Mouse (Mus musculus) layer of hippocampus, postnatal 36 days (tissue): ENCODE data around the gene Olfr127. TPM values are rescaled to one million over a fixed set of nuclear protein-coding genes. Genes with fewer than 3 reads are reported as not detected.
"Not testable (repeated sequence)": the region's sequence is repeated elsewhere in the genome, so short reads cannot be mapped to it uniquely, and the experiment has no call there.

Experiments used
- DNase-seq, 2 experiments: peaks; one replicate each; pipeline ENCODE4 v3.0.0; 2022
- total RNA-seq, 2 experiments: library from RNA; stranded (reverse); gene quantifications; 2 replicates each; pipeline ENCODE4 v1.2.3; 2021

Olfr127 gene
- total RNA-seq = not detected

- no peak for DNase-seq
These were observed at the start of gene Olfr127 for GRCm38 (mm10) chr17:37900137-37900536. TSS of gene Olfr127 (plus strand) at chr17:37900437.

GRCm38 (mm10) chr17:37863901-37864300 lies 36.3 kb upstream of the Olfr127 start:
- no peak for DNase-seq

GRCm38 (mm10) chr17:37869676-37870205 lies 30.5 kb upstream of the Olfr127 start:
- no peak for DNase-seq

DNA sequence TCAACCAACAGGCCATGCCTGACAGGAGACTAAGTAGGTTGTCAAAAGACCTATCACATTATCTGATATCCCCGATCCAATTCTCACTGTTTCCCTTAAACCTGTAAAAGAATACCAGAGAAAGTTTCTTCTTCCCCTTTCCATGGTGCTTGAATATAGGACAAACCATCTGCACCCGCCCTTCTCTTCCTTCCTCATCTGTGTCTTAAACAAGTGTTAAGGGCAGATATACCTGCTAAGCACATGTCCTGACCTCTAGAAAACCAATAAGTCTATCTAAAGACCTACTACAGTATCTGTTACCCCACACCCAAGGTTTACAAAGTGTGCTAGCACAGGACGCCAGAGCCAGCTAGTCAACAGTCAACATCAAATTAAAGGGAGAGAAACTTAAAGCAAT lies 26.4 kb upstream of the Olfr127 start:
- DNase-seq = no peak

DNA sequence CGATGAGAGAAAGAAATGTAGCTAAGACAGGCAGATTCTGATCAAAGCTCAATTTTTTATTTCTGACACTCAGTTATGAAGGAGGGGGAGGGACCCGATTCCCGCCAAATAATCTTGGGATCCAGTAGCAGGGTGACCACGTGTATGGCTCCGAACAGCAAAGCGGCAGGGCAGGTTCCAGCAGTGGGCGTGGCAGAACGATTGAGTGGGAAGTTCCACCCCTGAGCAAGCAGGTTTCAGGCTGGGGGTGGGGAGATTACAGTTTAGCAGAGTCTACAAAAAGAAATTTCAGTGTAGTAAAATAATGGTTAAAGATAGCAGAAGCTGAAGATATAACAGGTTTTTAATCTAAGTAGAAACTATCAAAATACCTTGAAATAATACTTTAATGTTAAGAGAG lies 6.6 kb downstream of the Olfr127 start:
- not testable (repeated sequence) for DNase-seq

DNA sequence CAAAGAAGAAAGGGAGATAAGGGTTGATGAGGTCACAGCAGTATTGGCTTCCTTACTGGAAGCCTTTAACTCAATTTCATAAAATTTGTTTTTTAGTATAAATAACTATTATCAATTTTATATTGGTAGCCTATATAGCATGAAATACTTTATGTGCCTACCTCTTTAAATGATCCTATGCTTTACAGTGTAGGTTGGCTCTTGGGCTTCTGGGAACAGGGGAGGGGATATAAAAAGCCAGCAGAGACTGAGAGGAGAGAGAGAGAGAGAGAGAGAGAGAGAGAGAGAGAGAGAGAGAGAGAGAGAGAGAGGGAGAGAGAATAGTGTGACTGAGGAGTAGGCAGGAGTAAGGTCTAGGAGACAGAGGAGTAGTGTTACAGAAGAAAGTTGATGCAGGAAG lies 20.0 kb downstream of the Olfr127 start, which contains the start of gene Olfr128:
TSS of gene Olfr128 (plus strand) at position 301 of the 400 bp plus-strand sequence.
- DNase-seq = no peak

GRCm38 (mm10) chr17:37952979-37953378 lies 52.7 kb downstream of the Olfr127 start, which contains the start of gene Olfr761:
TSS of gene Olfr761 (minus strand) at chr17:37953079.
- no peak for DNase-seq

Other genes starting within 250 kb of the Olfr127 start
- gene Olfr117, start 236.7 kb upstream of the Olfr127 start, total RNA-seq = not detected
- gene Olfr118, start 233.4 kb upstream of the Olfr127 start, total RNA-seq = not detected
- gene Olfr119, start 203.9 kb upstream of the Olfr127 start, total RNA-seq = not detected
- not detected for gene Olfr120, start 178.6 kb upstream of the Olfr127 start, total RNA-seq
- gene Olfr121, start 151.6 kb upstream of the Olfr127 start, total RNA-seq = not detected
- not detected for gene Olfr122, start 131.8 kb upstream of the Olfr127 start, total RNA-seq
- gene Olfr123, start 106.9 kb upstream of the Olfr127 start, total RNA-seq = not detected
- gene Olfr124, start 100.5 kb upstream of the Olfr127 start, total RNA-seq = not detected
- gene Olfr125, start 67.5 kb upstream of the Olfr127 start, total RNA-seq = not detected
- not detected for gene Olfr126, start 53.0 kb upstream of the Olfr127 start, total RNA-seq
- gene Olfr128, start 20.1 kb downstream of the Olfr127 start, total RNA-seq = not detected
- not detected for gene Olfr761, start 52.6 kb downstream of the Olfr127 start, total RNA-seq
- gene Olfr129, start 159.6 kb downstream of the Olfr127 start, total RNA-seq = not detected
- not detected for gene Olfr130, start 163.5 kb downstream of the Olfr127 start, total RNA-seq
- not detected for gene Olfr131, start 188.3 kb downstream of the Olfr127 start, total RNA-seq
- not detected for gene Olfr132, start 234.1 kb downstream of the Olfr127 start, total RNA-seq
- not detected for gene Olfr133, start 244.8 kb downstream of the Olfr127 start, total RNA-seq